ENCODE assay signal across 22 mouse cellular contexts in genomic region chr19:7445105-7445504, GRCm38 (mm10). TPM values are rescaled to one million over a fixed set of nuclear protein-coding genes. Genes with fewer than 3 reads are reported as not detected.
A peak's percentile ranks its signal among the peaks of the same experiment; 100 is the strongest.
DNase-seq lines count a peak whose midpoint lies in the region; ATAC-seq and TF ChIP-seq lines count a peak whose summit lies in the region.
"Had no signal": no experiment of that assay in that cellular context is flagged by ENCODE, and none has a peak within 500 bp of the region (broad histone marks: within the 10 kb centered on the region; RNA-seq: fewer than 3 reads in every experiment).

No protein-coding gene starts in this region.

- TF ChIP-seq POLR2A in thymus, adult 2 months (IDR thresholded peaks at IDR 0.05; ENCODE audit: control insufficient read depth, extremely low read depth, insufficient read depth, low read length, poor library complexity), result no peak

- WGBS in liver, embryonic 15.5 days (ENCODE audit: insufficient replicate concordance), result 79% methylated on average over 2 of the region's 2 CpGs
- 71% methylated on average over 2 of the region's 2 CpGs for WGBS in thymus, adult 2 months
- 88% methylated on average over 2 of the region's 2 CpGs for WGBS in kidney, embryonic 14.5 days

- no peak overlapping the region for H3K9ac ChIP-seq in liver, embryonic 15.5 days
- H3K9ac ChIP-seq in kidney, embryonic 14.5 days (ENCODE audit: low read depth, low read length), result no peak overlapping the region
- H3K9ac ChIP-seq: embryonic facial prominence, embryonic 13.5 days; embryonic facial prominence, embryonic 15.5 days; forebrain, embryonic 12.5 days had no signal

- H3K4me2 ChIP-seq in liver, embryonic 15.5 days, result no peak overlapping the region
- H3K4me2 ChIP-seq in kidney, embryonic 14.5 days (replicated peaks; ENCODE audit: low read depth, low read length), result no peak overlapping the region
- H3K4me2 ChIP-seq: embryonic facial prominence, embryonic 13.5 days; embryonic facial prominence, embryonic 15.5 days; forebrain, embryonic 12.5 days had no signal

- no peak for TF ChIP-seq CTCF in thymus, adult 2 months (IDR thresholded peaks at IDR 0.05; ENCODE audit: borderline replicate concordance, control insufficient read depth, extremely low read depth, insufficient read depth, low read length, poor library complexity)

- H3K4me3 ChIP-seq in liver, embryonic 15.5 days (replicated peaks), result no peak overlapping the region
- no peak overlapping the region for H3K4me3 ChIP-seq in thymus, adult 2 months (ENCODE audit: control insufficient read depth, insufficient read depth, low read length)
- H3K4me3 ChIP-seq in kidney, embryonic 14.5 days (ENCODE audit: low read length), result no peak overlapping the region
- H3K4me3 ChIP-seq: embryonic facial prominence, embryonic 13.5 days; embryonic facial prominence, embryonic 15.5 days; erythroblast, embryonic 14.5 days; forebrain, embryonic 10.5 days; forebrain, embryonic 12.5 days had no signal

- H3K27ac ChIP-seq in liver, embryonic 15.5 days (replicated peaks), result no peak overlapping the region
- H3K27ac ChIP-seq in thymus, adult 2 months (ENCODE audit: control insufficient read depth, insufficient read depth, low read length), result peak overlapping the region; percentile 86; the same call in 1 of the 2 replicates
- no peak overlapping the region for H3K27ac ChIP-seq in kidney, embryonic 14.5 days (ENCODE audit: low read depth, low read length)
- H3K27ac ChIP-seq: embryonic facial prominence, embryonic 13.5 days; embryonic facial prominence, embryonic 15.5 days; forebrain, embryonic 10.5 days; forebrain, embryonic 12.5 days had no signal

- peak; percentile 9; the same call in 1 of the 2 replicates for ATAC-seq in liver, embryonic 15.5 days (ENCODE audit: insufficient read depth)
- ATAC-seq in kidney, embryonic 14.5 days (ENCODE audit: low FRiP score, low TSS enrichment), result no peak
- ATAC-seq: forebrain, embryonic 14.5 days; forebrain, embryonic 16.5 days had no signal

- H3K36me3 ChIP-seq in liver, embryonic 15.5 days (replicated peaks), result peaks cover 18% of the 10 kb centered on the region; the same call in 1 of the 2 replicates
- H3K36me3 ChIP-seq in thymus, adult 2 months (ENCODE audit: control insufficient read depth, insufficient read depth, low read length), result no peaks in the 10 kb centered on the region; the same call in 1 of the 2 replicates
- H3K36me3 ChIP-seq in kidney, embryonic 14.5 days (ENCODE audit: control insufficient read depth, insufficient read depth, low read length), result peaks cover 4% of the 10 kb centered on the region
- H3K36me3 ChIP-seq: embryonic facial prominence, embryonic 15.5 days had no signal

- no peaks in the 10 kb centered on the region for H3K27me3 ChIP-seq in liver, embryonic 15.5 days
- H3K27me3 ChIP-seq in thymus, adult 2 months (ENCODE audit: control insufficient read depth, insufficient read depth, low read length), result no peaks in the 10 kb centered on the region
- H3K27me3 ChIP-seq in kidney, embryonic 14.5 days (ENCODE audit: control insufficient read depth, insufficient read depth, low read length), result no peaks in the 10 kb centered on the region
- H3K27me3 ChIP-seq: embryonic facial prominence, embryonic 13.5 days; embryonic facial prominence, embryonic 15.5 days; forebrain, embryonic 12.5 days had no signal

- peaks cover 18% of the 10 kb centered on the region for H3K4me1 ChIP-seq in liver, embryonic 15.5 days (replicated peaks)
- peaks cover 19% of the 10 kb centered on the region for H3K4me1 ChIP-seq in thymus, adult 2 months (replicated peaks; ENCODE audit: control insufficient read depth, insufficient read depth, low read length)
- H3K4me1 ChIP-seq in kidney, embryonic 14.5 days (ENCODE audit: control insufficient read depth, insufficient read depth, low read length), result no peaks in the 10 kb centered on the region

- no peaks in the 10 kb centered on the region for H3K9me3 ChIP-seq in liver, embryonic 15.5 days (replicated peaks)
- no peaks in the 10 kb centered on the region for H3K9me3 ChIP-seq in kidney, embryonic 14.5 days (ENCODE audit: control insufficient read depth, low read length)
- H3K9me3 ChIP-seq: embryonic facial prominence, embryonic 13.5 days; embryonic facial prominence, embryonic 15.5 days; forebrain, embryonic 10.5 days; forebrain, embryonic 12.5 days had no signal

- no peak for DNase-seq in liver
- DNase-seq in thymus, adult 2 months, result no peak
- no peak for DNase-seq in thymus, postnatal 14 days
- DNase-seq: adrenal gland, adult 2 months; adrenal gland, postnatal 10 days; adrenal gland, postnatal 25 days; cerebellum, adult 11 months; cerebellum, adult 18-20 months; cerebellum, adult 8-10 months; cerebellum, adult 9-11 months; cerebellum, postnatal 14 days; cerebellum, postnatal 36 days; embryo, embryonic 11 days had no signal

RNA-seq across cellular contexts. Expression of gene 2700081O15Rik, which starts 27.7 kb away (rescaled TPM):
- 0.68 and 0.88 TPM in 2 replicates for polyA plus RNA-seq in liver, embryonic 15.5 days (2015; fragmentation: Nextera tagmentation; extraction: Ambion mirVana)
- 68.3 and 80.8 TPM in 2 replicates for polyA plus RNA-seq in thymus, adult 2 months (2012; rRNA removed)
- 9.8 and 10.4 TPM in 2 replicates for polyA plus RNA-seq in kidney, embryonic 14.5 days (2014; fragmentation: Nextera tagmentation; extraction: Ambion mirVana)

RNA-seq across cellular contexts. Expression of gene Rtn3, which starts 38.0 kb away (rescaled TPM):
- polyA plus RNA-seq in liver, embryonic 15.5 days (2015; fragmentation: Nextera tagmentation; extraction: Ambion mirVana), result 69.6 and 71.7 TPM in 2 replicates
- 197 and 239 TPM in 2 replicates for polyA plus RNA-seq in thymus, adult 2 months (2012; rRNA removed)
- polyA plus RNA-seq in kidney, embryonic 14.5 days (2014; fragmentation: Nextera tagmentation; extraction: Ambion mirVana), result 127 and 131 TPM in 2 replicates

RNA-seq across cellular contexts. Expression of gene Atl3, which starts 48.7 kb away (rescaled TPM):
- polyA plus RNA-seq in liver, embryonic 15.5 days (2015; fragmentation: Nextera tagmentation; extraction: Ambion mirVana), result 4.6 and 5.1 TPM in 2 replicates
- polyA plus RNA-seq in thymus, adult 2 months (2012; rRNA removed), result 15.3 and 17.4 TPM in 2 replicates
- 12.5 and 17.7 TPM in 2 replicates for polyA plus RNA-seq in kidney, embryonic 14.5 days (2014; fragmentation: Nextera tagmentation; extraction: Ambion mirVana)
